Mouse (Mus musculus): ENCODE results near the gene Ccr10. TPM values are rescaled to one million over a fixed set of nuclear protein-coding genes. Genes with fewer than 3 reads are reported as not detected.
A peak's percentile ranks its signal among the peaks of the same experiment; 100 is the strongest.

The Ccr10 gene
- total and polyA plus RNA-seq, 2 experiments from 2014 or later, result 0.16 to 0.88 TPM

GRCm38 (mm10) chr11:101155728-101156371 is 19.4 kb downstream of the Ccr10 start, which contains the start of gene Tubg2:
Gene Tubg2, plus strand, starts transcription at chr11:101155907.
- H3K27me3 ChIP-seq (ENCODE audit: insufficient read depth, low read length), result no peaks in the 10 kb centered on the region
- WGBS, result under 1% methylated on average over 36 of the region's 36 CpGs
- H3K36me3 ChIP-seq (ENCODE audit: insufficient read depth, low read length), result no peaks in the 10 kb centered on the region
- H3K4me3 ChIP-seq (ENCODE audit: low read length), result peak within 1 kb of the TSS; percentile 33
- peak; percentile 93 for DNase-seq (ENCODE audit: low spot score)
- H3K4me1 ChIP-seq (ENCODE audit: insufficient read depth, low read length), result no peaks in the 10 kb centered on the region
- peak within 1 kb of the TSS; percentile 59 for H3K9ac ChIP-seq (replicated peaks; ENCODE audit: low read length)
- peak within 1 kb of the TSS; percentile 62 for H3K4me2 ChIP-seq (ENCODE audit: low read depth, low read length)
- peak; percentile 95 for ATAC-seq
- peak within 1 kb of the TSS; percentile 79 for H3K27ac ChIP-seq
- H3K9me3 ChIP-seq (ENCODE audit: low read length), result no peaks in the 10 kb centered on the region
- no peak for TF ChIP-seq CTCF (IDR thresholded peaks at IDR 0.05; ENCODE audit: low read depth)

- H3K4me1 ChIP-seq (ENCODE audit: insufficient read depth, low read length), result no peaks in the 10 kb centered on the region
- H3K27me3 ChIP-seq (ENCODE audit: insufficient read depth, low read length), result no peaks in the 10 kb centered on the region
- 68% methylated on average over 6 of the region's 6 CpGs for WGBS
- H3K4me2 ChIP-seq (ENCODE audit: low read depth, low read length), result peak overlapping the region; percentile 62; the same call in 1 of the 2 replicates
- H3K27ac ChIP-seq, result 0 out of 2 replicates have a peak overlapping the region, but pooled peaks have one; percentile 79
- DNase-seq (ENCODE audit: low spot score) (no peak), ATAC-seq (no peak)
- H3K9me3 ChIP-seq (ENCODE audit: low read length), result no peaks in the 10 kb centered on the region
- TF ChIP-seq CTCF (IDR thresholded peaks at IDR 0.05; ENCODE audit: low read depth), result no peak
- no peak overlapping the region for H3K9ac ChIP-seq (replicated peaks; ENCODE audit: low read length)
- no peak overlapping the region for H3K4me3 ChIP-seq (ENCODE audit: low read length)
- no peaks in the 10 kb centered on the region for H3K36me3 ChIP-seq (ENCODE audit: insufficient read depth, low read length)
Measured at GRCm38 (mm10) chr11:101155151-101155550, 20.1 kb downstream of the Ccr10 start.

DNA sequence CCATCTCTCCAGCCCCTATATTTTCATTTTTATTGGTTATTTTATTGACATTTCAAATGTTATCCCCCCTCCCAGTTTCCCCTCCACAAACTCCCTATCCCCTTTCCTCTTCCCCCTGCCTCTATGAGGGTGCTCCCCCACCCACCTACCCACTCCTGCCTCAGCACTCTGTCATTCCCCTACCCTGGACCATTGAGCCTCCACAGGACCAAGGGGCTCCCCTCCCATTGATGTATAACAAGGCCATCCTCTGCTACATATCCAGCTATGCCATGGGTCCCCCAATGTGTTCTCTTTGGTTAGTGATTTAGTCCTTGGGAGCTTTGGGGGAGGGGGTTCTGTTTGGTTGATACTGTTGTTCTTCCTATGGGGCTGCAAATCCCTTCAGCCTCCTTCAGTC is 20.6 kb downstream of the Ccr10 start:
- no peaks in the 10 kb centered on the region for H3K36me3 ChIP-seq (ENCODE audit: insufficient read depth, low read length)
- H3K4me2 ChIP-seq (ENCODE audit: low read depth, low read length), result no peak overlapping the region
- no peaks in the 10 kb centered on the region for H3K4me1 ChIP-seq (ENCODE audit: insufficient read depth, low read length)
- no peaks in the 10 kb centered on the region for H3K9me3 ChIP-seq (ENCODE audit: low read length)
- ATAC-seq (no peak), DNase-seq (ENCODE audit: low spot score) (no peak)
- no peak for TF ChIP-seq CTCF (IDR thresholded peaks at IDR 0.05; ENCODE audit: low read depth)
- no peak overlapping the region for H3K9ac ChIP-seq (replicated peaks; ENCODE audit: low read length)
- no peak overlapping the region for H3K27ac ChIP-seq
- H3K4me3 ChIP-seq (ENCODE audit: low read length), result no peak overlapping the region
- no peaks in the 10 kb centered on the region for H3K27me3 ChIP-seq (ENCODE audit: insufficient read depth, low read length)

GRCm38 (mm10) chr11:101152825-101153224 is 22.4 kb downstream of the Ccr10 start:
- Histone ChIP-seq H3K4me2 (ENCODE audit: low read depth, low read length) (no peak overlapping the region), H3K27me3 (ENCODE audit: insufficient read depth, low read length) (no peaks in the 10 kb centered on the region), H3K4me1 (ENCODE audit: insufficient read depth, low read length) (no peaks in the 10 kb centered on the region), H3K9me3 (ENCODE audit: low read length) (no peaks in the 10 kb centered on the region), H3K9ac (replicated peaks; ENCODE audit: low read length) (no peak overlapping the region), H3K4me3 (ENCODE audit: low read length) (no peak overlapping the region), H3K27ac (no peak overlapping the region), H3K36me3 (ENCODE audit: insufficient read depth, low read length) (no peaks in the 10 kb centered on the region)
- no peak for DNase-seq (ENCODE audit: low spot score)
- ATAC-seq, result no peak
- 81% methylated on average over 1 of the region's 1 CpGs for WGBS
- no peak for TF ChIP-seq CTCF (IDR thresholded peaks at IDR 0.05; ENCODE audit: low read depth)

DNA sequence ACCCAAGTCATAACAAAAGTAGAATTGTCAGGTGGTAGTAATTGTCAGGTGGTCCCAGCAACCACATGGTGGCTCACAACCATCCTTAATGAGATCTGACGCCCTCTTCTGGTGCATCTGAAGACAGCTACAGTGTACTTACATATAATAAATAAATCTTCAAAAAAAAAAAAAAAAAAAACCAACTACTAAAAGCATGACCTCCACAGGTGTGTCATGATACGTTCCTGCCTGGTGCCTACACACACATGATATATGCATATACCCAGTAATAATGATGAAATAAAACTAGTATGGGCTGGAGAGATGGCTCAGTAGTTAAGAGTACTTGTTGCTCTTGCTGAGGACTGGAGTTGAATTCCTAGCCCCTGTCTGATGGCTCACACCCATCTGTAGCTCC is 24.2 kb downstream of the Ccr10 start:
- H3K27ac ChIP-seq, result no peak overlapping the region
- H3K4me3 ChIP-seq (ENCODE audit: low read length), result no peak overlapping the region
- ATAC-seq, result no peak
- no peaks in the 10 kb centered on the region for H3K36me3 ChIP-seq (ENCODE audit: insufficient read depth, low read length)
- no peaks in the 10 kb centered on the region for H3K9me3 ChIP-seq (ENCODE audit: low read length)
- H3K4me2 ChIP-seq (ENCODE audit: low read depth, low read length), result no peak overlapping the region
- H3K9ac ChIP-seq (replicated peaks; ENCODE audit: low read length), result no peak overlapping the region
- WGBS, result 50% methylated on average over 2 of the region's 2 CpGs
- H3K27me3 ChIP-seq (ENCODE audit: insufficient read depth, low read length), result no peaks in the 10 kb centered on the region
- TF ChIP-seq CTCF (IDR thresholded peaks at IDR 0.05; ENCODE audit: low read depth), result no peak
- DNase-seq (ENCODE audit: low spot score), result no peak
- no peaks in the 10 kb centered on the region for H3K4me1 ChIP-seq (ENCODE audit: insufficient read depth, low read length)

- Histone ChIP-seq H3K27ac (peak overlapping the region; percentile 41), H3K4me3 (ENCODE audit: low read length) (no peak overlapping the region), H3K4me2 (ENCODE audit: low read depth, low read length) (no peak overlapping the region), H3K4me1 (ENCODE audit: insufficient read depth, low read length) (no peaks in the 10 kb centered on the region), H3K36me3 (ENCODE audit: insufficient read depth, low read length) (no peaks in the 10 kb centered on the region), H3K9ac (replicated peaks; ENCODE audit: low read length) (no peak overlapping the region), H3K9me3 (ENCODE audit: low read length) (no peaks in the 10 kb centered on the region), H3K27me3 (ENCODE audit: insufficient read depth, low read length) (no peaks in the 10 kb centered on the region)
- WGBS, result 41% methylated on average over 9 of the region's 9 CpGs
- DNase-seq (ENCODE audit: low spot score), result peak; percentile 69
- TF ChIP-seq CTCF (IDR thresholded peaks at IDR 0.05; ENCODE audit: low read depth), result no peak
- no peak for ATAC-seq
Measured at GRCm38 (mm10) chr11:101149178-101150105, 25.8 kb downstream of the Ccr10 start.

Data from hindbrain, postnatal 0 days (tissue).